8 mouse cellular contexts compared by ENCODE assay signal in genomic region chr1:45502241-45502741, GRCm38 (mm10). TPM values are rescaled to one million over a fixed set of nuclear protein-coding genes. Genes with fewer than 3 reads are reported as not detected.
DNase-seq lines count a peak whose midpoint lies in the region; ATAC-seq and TF ChIP-seq lines count a peak whose summit lies in the region.

No protein-coding gene starts in this region.

- TF ChIP-seq CTCF in left cerebral cortex, adult 2 months (IDR thresholded peaks at IDR 0.05), result no peak
- no peak for TF ChIP-seq CTCF in lung, embryonic 14.5 days (IDR thresholded peaks at IDR 0.05; ENCODE audit: low read depth)

- no peaks in the 10 kb centered on the region for H3K27me3 ChIP-seq in forebrain, embryonic 12.5 days
- no peaks in the 10 kb centered on the region for H3K27me3 ChIP-seq in hindbrain, embryonic 16.5 days (replicated peaks; ENCODE audit: control insufficient read depth, insufficient read depth, low read length)
- no peaks in the 10 kb centered on the region for H3K27me3 ChIP-seq in lung, embryonic 14.5 days (ENCODE audit: insufficient read depth, low read length)

- peak overlapping the region; percentile 53 for H3K9ac ChIP-seq in forebrain, embryonic 12.5 days
- H3K9ac ChIP-seq in hindbrain, embryonic 16.5 days (ENCODE audit: low read depth, low read length), result no peak overlapping the region; the same call in 1 of the 2 replicates
- peak overlapping the region; percentile 75 for H3K9ac ChIP-seq in lung, embryonic 14.5 days

- H3K9me3 ChIP-seq in forebrain, embryonic 12.5 days, result no peaks in the 10 kb centered on the region
- H3K9me3 ChIP-seq in hindbrain, embryonic 16.5 days (ENCODE audit: control insufficient read depth, low read length), result no peaks in the 10 kb centered on the region
- H3K9me3 ChIP-seq in lung, embryonic 14.5 days (ENCODE audit: low read depth, low read length), result no peaks in the 10 kb centered on the region

- no peak for DNase-seq in left cerebral cortex, adult 2 months (ENCODE audit: extremely low spot score in 1 of 2, low spot score in 2 of 2)
- DNase-seq in left cerebral cortex, postnatal 36 days (ENCODE audit: low spot score in 2 of 2), result no peak
- DNase-seq in lung, embryonic 14.5 days, result peak; percentile 78
- peak; percentile 42 for DNase-seq in retina, embryonic 14.5 days (ENCODE audit: low spot score)
- no peak for DNase-seq in right cerebral cortex, adult 18-20 months
- DNase-seq in layer of hippocampus, adult 9-10 months (ENCODE audit: low spot score), result no peak

- H3K4me2 ChIP-seq in forebrain, embryonic 12.5 days, result peak overlapping the region; percentile 53
- H3K4me2 ChIP-seq in hindbrain, embryonic 16.5 days (ENCODE audit: low read length), result peak overlapping the region; percentile 51
- H3K4me2 ChIP-seq in lung, embryonic 14.5 days, result peak overlapping the region; percentile 59

- no peaks in the 10 kb centered on the region for H3K36me3 ChIP-seq in forebrain, embryonic 12.5 days (replicated peaks)
- H3K36me3 ChIP-seq in hindbrain, embryonic 16.5 days (ENCODE audit: control insufficient read depth, insufficient read depth, low read length), result no peaks in the 10 kb centered on the region
- no peaks in the 10 kb centered on the region for H3K36me3 ChIP-seq in lung, embryonic 14.5 days (ENCODE audit: insufficient read depth)

- no peak overlapping the region for H3K27ac ChIP-seq in left cerebral cortex, adult 2 months
- peak overlapping the region; percentile 59 for H3K27ac ChIP-seq in forebrain, embryonic 12.5 days
- H3K27ac ChIP-seq in hindbrain, embryonic 16.5 days (ENCODE audit: low read depth, low read length), result no peak overlapping the region
- peak overlapping the region; percentile 92 for H3K27ac ChIP-seq in lung, embryonic 14.5 days (ENCODE audit: low read depth)

- 5% methylated on average over 11 of the region's 11 CpGs for WGBS in forebrain, embryonic 12.5 days
- WGBS in hindbrain, embryonic 16.5 days, result 20% methylated on average over 11 of the region's 11 CpGs
- under 1% methylated on average over 11 of the region's 11 CpGs for WGBS in lung, embryonic 14.5 days

- intact Hi-C loops in left cerebral cortex, adult 2 months (cut with DNase I), result loop anchor here (5.0 kb wide), 1 partner anchor 70 kb away; no protein-coding TSS in a partner anchor
- intact Hi-C loops in left cerebral cortex, postnatal 36 days (cut with DNase I), result no loop called here

- H3K4me1 ChIP-seq in forebrain, embryonic 12.5 days, result no peaks in the 10 kb centered on the region; the same call in 1 of the 2 replicates
- no peaks in the 10 kb centered on the region for H3K4me1 ChIP-seq in hindbrain, embryonic 16.5 days (ENCODE audit: control insufficient read depth, insufficient read depth, low read depth, low read length)
- H3K4me1 ChIP-seq in lung, embryonic 14.5 days (ENCODE audit: insufficient read depth), result no peaks in the 10 kb centered on the region

- peak; percentile 60 for ATAC-seq in forebrain, embryonic 12.5 days (ENCODE audit: low FRiP score)
- ATAC-seq in hindbrain, embryonic 16.5 days, result peak; percentile 56
- ATAC-seq in lung, embryonic 14.5 days (ENCODE audit: insufficient read depth), result peak; percentile 76

- H3K4me3 ChIP-seq in left cerebral cortex, adult 2 months, result peak overlapping the region; percentile 34
- peak overlapping the region; percentile 42 for H3K4me3 ChIP-seq in forebrain, embryonic 12.5 days (replicated peaks)
- peak overlapping the region; percentile 35 for H3K4me3 ChIP-seq in hindbrain, embryonic 16.5 days (ENCODE audit: low read length)
- H3K4me3 ChIP-seq in lung, embryonic 14.5 days (ENCODE audit: low read depth, low read length), result peak overlapping the region; percentile 56

RNA-seq across cellular contexts. Expression of gene Col5a2, which starts 0.8 kb away (rescaled TPM):
- 1 to 10 TPM; 2.5 to 2.8 TPM for total RNA-seq in left cerebral cortex, adult 2 months (2021)
- total RNA-seq in left cerebral cortex, postnatal 36 days (2021), result 1 to 10 TPM; 2.5 to 5.1 TPM
- polyA plus RNA-seq in forebrain, embryonic 12.5 days (2016; fragmentation: Nextera tagmentation; extraction: Ambion mirVana), result 37.1 and 40.9 TPM in 2 replicates
- polyA plus RNA-seq in hindbrain, embryonic 16.5 days (2015; fragmentation: Nextera tagmentation; extraction: Ambion mirVana), result 9.3 and 16.5 TPM in 2 replicates
- 87.0 and 89.5 TPM in 2 replicates for polyA plus RNA-seq in lung, embryonic 14.5 days (2014; fragmentation: Nextera tagmentation; extraction: Ambion mirVana)

Comparison
In these comparisons a context has a peak if more than half of its experiments do, and no peak if none do; other contexts are left out.
1. DNase-seq: peak in lung, embryonic 14.5 days (single experiment) and retina, embryonic 14.5 days (single experiment); none in left cerebral cortex, adult 2 months (0 of 2), left cerebral cortex, postnatal 36 days (0 of 2), right cerebral cortex, adult 18-20 months (single experiment) and layer of hippocampus, adult 9-10 months (single experiment).
2. H3K27ac ChIP-seq: peak in forebrain, embryonic 12.5 days (single experiment) and lung, embryonic 14.5 days (single experiment); none in left cerebral cortex, adult 2 months (single experiment) and hindbrain, embryonic 16.5 days (single experiment).
3. Peak in every context shown above with its lines, with median percentiles within 50 percentile points of each other: H3K4me3 ChIP-seq, ATAC-seq and H3K4me2 ChIP-seq.